Mouse (Mus musculus) heart, embryonic 12.5 days (tissue): ENCODE measurements around the gene Triobp. TPM values are rescaled to one million over a fixed set of nuclear protein-coding genes. Genes with fewer than 3 reads are reported as not detected.

ENCODE experiments used
- ATAC-seq: fragments of 200-750 bp; cut with Nextera tagmentation; 2 replicates; pipeline ENCODE4 v1.8.0; 2017; ENCODE audit warnings: moderate TSS enrichment, moderate library complexity; ENCODE audit not compliant: insufficient number of reproducible peaks, low FRiP score
- H3K27ac ChIP-seq: fragments of 300-500 bp; sonication (generic); 2 replicates; pipeline ENCODE4 v1.5.1; 2016; ENCODE audit warnings: mild to moderate bottlenecking, moderate library complexity; ENCODE audit not compliant: poor library complexity, severe bottlenecking
- H3K27me3 ChIP-seq: fragments of 300-500 bp; sonication (generic); replicated peaks from 2 replicates; pipeline ENCODE4 v1.6.1; 2016; ENCODE audit warnings: mild to moderate bottlenecking, moderate library complexity
- H3K36me3 ChIP-seq: fragments of 300-500 bp; sonication (generic); 2 replicates; pipeline ENCODE4 v1.6.1; 2016; ENCODE audit warnings: mild to moderate bottlenecking, moderate library complexity
- H3K4me1 ChIP-seq: fragments of 300-500 bp; sonication (generic); replicated peaks from 2 replicates; pipeline ENCODE4 v1.6.1; 2016; ENCODE audit warnings: mild to moderate bottlenecking
- H3K4me2 ChIP-seq: fragments of 300-500 bp; sonication (generic); 2 replicates; pipeline ENCODE4 v1.6.1; 2016; ENCODE audit warnings: mild to moderate bottlenecking, moderate library complexity
- H3K4me3 ChIP-seq: fragments of 300-500 bp; sonication (generic); 2 replicates; pipeline ENCODE4 v1.5.1; 2016; ENCODE audit warnings: mild to moderate bottlenecking
- H3K9ac ChIP-seq: fragments of 300-500 bp; sonication (generic); 2 replicates; pipeline ENCODE4 v1.6.1; 2016; ENCODE audit warnings: mild to moderate bottlenecking, moderate library complexity
- H3K9me3 ChIP-seq: fragments of 300-500 bp; sonication (generic); replicated peaks from 2 replicates; pipeline ENCODE4 v1.6.1; 2016; ENCODE audit warnings: mild to moderate bottlenecking, moderate library complexity
- WGBS: fragments of 180-500 bp; shearing (Covaris S2); methylation state at CpG from one replicate; pipeline ENCODE4 v1.1.7; 2016; 5-methylcytosine and 5-hydroxymethylcytosine counted together
- polyA plus RNA-seq: library from polyadenylated mRNA; unstranded; fragments of >200 nt; fragmentation: Nextera tagmentation; extraction: Ambion mirVana; gene quantifications from 2 replicates; pipeline ENCODE4 v1.2.1, GENCODE M21; 2016

Gene Triobp
- polyA plus RNA-seq, 1 experiment from 2014 or later = 59.4 TPM

- 62% methylated on average over 14 of the region's 14 CpGs for WGBS
- Histone ChIP-seq H3K4me3 (no peak overlapping the region), H3K27me3 (no peaks in the 10 kb centered on the region), H3K27ac (peak overlapping the region; percentile 49; the same call in 1 of the 2 replicates), H3K9me3 (no peaks in the 10 kb centered on the region), H3K9ac (0 out of 2 replicates have a peak overlapping the region, but pooled peaks have one; percentile 12), H3K4me2 (no peak overlapping the region), H3K4me1 (peaks cover 71% of the 10 kb centered on the region), H3K36me3 (peaks cover 61% of the 10 kb centered on the region)
- no peak for ATAC-seq
These were observed 41.0 kb downstream of the Triobp start for GRCm38 (mm10) chr15:78988499-78988971.

GRCm38 (mm10) chr15:78989152-78990092 is 41.9 kb downstream of the Triobp start:
- no peaks in the 10 kb centered on the region for H3K27me3 ChIP-seq
- H3K4me2 ChIP-seq = no peak overlapping the region
- peak overlapping the region; percentile 37 for H3K27ac ChIP-seq
- H3K9me3 ChIP-seq = no peaks in the 10 kb centered on the region
- H3K4me1 ChIP-seq = peaks cover 62% of the 10 kb centered on the region
- H3K36me3 ChIP-seq = peaks cover 70% of the 10 kb centered on the region
- H3K4me3 ChIP-seq = no peak overlapping the region
- no peak overlapping the region for H3K9ac ChIP-seq
- no peak for ATAC-seq
- 77% methylated on average over 14 of the region's 14 CpGs for WGBS

- WGBS = 93% methylated on average over 9 of the region's 9 CpGs
- Histone ChIP-seq H3K9me3 (no peaks in the 10 kb centered on the region), H3K27me3 (no peaks in the 10 kb centered on the region), H3K27ac (0 out of 2 replicates have a peak overlapping the region, but pooled peaks have one; percentile 37), H3K9ac (no peak overlapping the region), H3K4me2 (no peak overlapping the region), H3K36me3 (peaks cover 75% of the 10 kb centered on the region), H3K4me3 (no peak overlapping the region), H3K4me1 (peaks cover 55% of the 10 kb centered on the region)
- no peak for ATAC-seq
These were observed 42.6 kb downstream of the Triobp start for GRCm38 (mm10) chr15:78990093-78990463.

- no peak overlapping the region for H3K4me2 ChIP-seq
- H3K9me3 ChIP-seq = no peaks in the 10 kb centered on the region
- H3K27ac ChIP-seq = no peak overlapping the region
- H3K27me3 ChIP-seq = no peaks in the 10 kb centered on the region
- peak; percentile 9; the same call in 1 of the 2 replicates for ATAC-seq
- peaks cover 45% of the 10 kb centered on the region for H3K4me1 ChIP-seq
- no peak overlapping the region for H3K4me3 ChIP-seq
- WGBS = 91% methylated on average over 25 of the region's 25 CpGs
- peaks cover 85% of the 10 kb centered on the region for H3K36me3 ChIP-seq
- H3K9ac ChIP-seq = no peak overlapping the region
These were observed 43.5 kb downstream of the Triobp start for GRCm38 (mm10) chr15:78990970-78991525.

- H3K4me2 ChIP-seq = no peak overlapping the region
- H3K27ac ChIP-seq = no peak overlapping the region
- H3K4me3 ChIP-seq = no peak overlapping the region
- peaks cover 93% of the 10 kb centered on the region for H3K36me3 ChIP-seq
- no peak overlapping the region for H3K9ac ChIP-seq
- no peaks in the 10 kb centered on the region for H3K27me3 ChIP-seq
- WGBS = 92% methylated on average over 7 of the region's 7 CpGs
- H3K9me3 ChIP-seq = no peaks in the 10 kb centered on the region
- ATAC-seq = no peak
- peaks cover 34% of the 10 kb centered on the region for H3K4me1 ChIP-seq
These were observed 44.7 kb downstream of the Triobp start for GRCm38 (mm10) chr15:78992235-78992634.

- Histone ChIP-seq H3K4me1 (peaks cover 32% of the 10 kb centered on the region), H3K27me3 (no peaks in the 10 kb centered on the region), H3K9me3 (no peaks in the 10 kb centered on the region), H3K9ac (no peak overlapping the region), H3K36me3 (peaks cover 93% of the 10 kb centered on the region), H3K27ac (no peak overlapping the region), H3K4me2 (no peak overlapping the region), H3K4me3 (no peak overlapping the region)
- WGBS = 95% methylated on average over 24 of the region's 24 CpGs
- ATAC-seq = no peak
These were observed 45.4 kb downstream of the Triobp start for GRCm38 (mm10) chr15:78992925-78993324.

- H3K4me1 ChIP-seq = peaks cover 16% of the 10 kb centered on the region
- H3K27ac ChIP-seq = no peak overlapping the region
- no peaks in the 10 kb centered on the region for H3K27me3 ChIP-seq
- H3K9ac ChIP-seq = no peak overlapping the region
- ATAC-seq = no peak
- WGBS = 64% methylated on average over 4 of the region's 4 CpGs
- H3K9me3 ChIP-seq = no peaks in the 10 kb centered on the region
- peaks cover 87% of the 10 kb centered on the region for H3K36me3 ChIP-seq
- no peak overlapping the region for H3K4me3 ChIP-seq
- H3K4me2 ChIP-seq = no peak overlapping the region
These were observed 48.4 kb downstream of the Triobp start for GRCm38 (mm10) chr15:78995916-78996315.

- H3K4me2 ChIP-seq = no peak overlapping the region
- H3K9me3 ChIP-seq = no peaks in the 10 kb centered on the region
- ATAC-seq = no peak
- H3K4me1 ChIP-seq = peaks cover 16% of the 10 kb centered on the region
- H3K27ac ChIP-seq = no peak overlapping the region
- no peaks in the 10 kb centered on the region for H3K27me3 ChIP-seq
- H3K9ac ChIP-seq = no peak overlapping the region
- 82% methylated on average over 3 of the region's 3 CpGs for WGBS
- H3K36me3 ChIP-seq = peaks cover 87% of the 10 kb centered on the region
- H3K4me3 ChIP-seq = no peak overlapping the region
These were observed 49.1 kb downstream of the Triobp start for GRCm38 (mm10) chr15:78996663-78997062.

GRCm38 (mm10) chr15:78998348-78998747 is 50.8 kb downstream of the Triobp start:
- Histone ChIP-seq H3K36me3 (peaks cover 85% of the 10 kb centered on the region), H3K27me3 (no peaks in the 10 kb centered on the region), H3K27ac (peak overlapping the region; percentile 45), H3K9me3 (no peaks in the 10 kb centered on the region), H3K4me2 (no peak overlapping the region), H3K4me3 (no peak overlapping the region), H3K4me1 (peaks cover 22% of the 10 kb centered on the region), H3K9ac (0 out of 2 replicates have a peak overlapping the region, but pooled peaks have one; percentile 13)
- ATAC-seq = no peak
- WGBS = 40% methylated on average over 8 of the region's 8 CpGs

- Histone ChIP-seq H3K9ac (no peak overlapping the region; the same call in 1 of the 2 replicates), H3K27ac (no peak overlapping the region), H3K27me3 (no peaks in the 10 kb centered on the region), H3K9me3 (no peaks in the 10 kb centered on the region), H3K36me3 (peaks cover 86% of the 10 kb centered on the region), H3K4me1 (peaks cover 22% of the 10 kb centered on the region), H3K4me3 (no peak overlapping the region), H3K4me2 (no peak overlapping the region)
- WGBS = 90% methylated on average over 11 of the region's 11 CpGs
- no peak for ATAC-seq
These were observed 52.1 kb downstream of the Triobp start for GRCm38 (mm10) chr15:78999586-78999985.

- H3K27me3 ChIP-seq = no peaks in the 10 kb centered on the region
- ATAC-seq = no peak
- WGBS = 81% methylated on average over 7 of the region's 7 CpGs
- H3K4me2 ChIP-seq = no peak overlapping the region
- no peaks in the 10 kb centered on the region for H3K9me3 ChIP-seq
- H3K9ac ChIP-seq = no peak overlapping the region
- H3K4me3 ChIP-seq = no peak overlapping the region
- peaks cover 86% of the 10 kb centered on the region for H3K36me3 ChIP-seq
- H3K4me1 ChIP-seq = peaks cover 22% of the 10 kb centered on the region
- H3K27ac ChIP-seq = no peak overlapping the region
These were observed 52.9 kb downstream of the Triobp start for GRCm38 (mm10) chr15:79000357-79000791.
